Mouse (Mus musculus): ENCODE results near the gene Scamp2. TPM values are rescaled to one million over a fixed set of nuclear protein-coding genes. Genes with fewer than 3 reads are reported as not detected.

Scamp2 gene
- polyA plus RNA-seq, 1 experiment from 2014 or later: 44.1 TPM

DNA sequence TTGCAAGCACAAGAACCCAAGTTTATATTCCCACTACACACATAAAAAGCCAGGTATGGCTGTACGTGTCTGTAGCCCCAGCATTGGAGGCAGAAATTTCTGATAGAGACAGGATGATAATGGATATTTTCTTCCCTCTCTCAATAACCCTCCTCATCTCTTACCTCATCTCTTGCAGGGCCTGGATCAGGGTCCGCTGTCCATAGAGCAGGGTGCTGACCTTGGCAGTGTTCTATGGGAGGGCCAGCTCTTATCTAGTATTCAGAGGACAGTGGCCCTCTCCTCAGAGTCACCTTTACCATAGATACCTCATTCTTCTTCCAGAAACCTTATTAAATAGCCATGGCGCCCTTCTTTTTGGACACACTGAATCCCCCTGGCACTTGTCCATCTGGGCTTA, 49.1 kb downstream of the Scamp2 start:
- no peaks in the 10 kb centered on the region for H3K9me3 ChIP-seq (replicated peaks; ENCODE audit: control insufficient read depth, low read length, poor library complexity, severe bottlenecking)
- no peak overlapping the region for H3K9ac ChIP-seq (ENCODE audit: low read depth, low read length)
- H3K4me2 ChIP-seq (ENCODE audit: low read length): no peak overlapping the region
- H3K27ac ChIP-seq (ENCODE audit: low read length): no peak overlapping the region
- no peak for ATAC-seq
- no peaks in the 10 kb centered on the region for H3K36me3 ChIP-seq (ENCODE audit: control insufficient read depth, insufficient read depth, low read length)
- 67% methylated on average over 3 of the region's 3 CpGs for WGBS
- H3K27me3 ChIP-seq (ENCODE audit: control insufficient read depth, insufficient read depth, low read depth, low read length): peaks cover 6% of the 10 kb centered on the region
- H3K4me1 ChIP-seq (ENCODE audit: control insufficient read depth, insufficient read depth, low read length): peaks cover 17% of the 10 kb centered on the region
- no peak overlapping the region for H3K4me3 ChIP-seq (ENCODE audit: low read depth, low read length)

GRCm38 (mm10) chr9:57610359-57610826, 49.6 kb downstream of the Scamp2 start:
- no peak overlapping the region for H3K4me2 ChIP-seq (ENCODE audit: low read length)
- 51% methylated on average over 3 of the region's 3 CpGs for WGBS
- H3K9me3 ChIP-seq (replicated peaks; ENCODE audit: control insufficient read depth, low read length, poor library complexity, severe bottlenecking): no peaks in the 10 kb centered on the region
- 0 out of 2 replicates have a peak, but pooled peaks have one; percentile 59 for ATAC-seq
- H3K36me3 ChIP-seq (ENCODE audit: control insufficient read depth, insufficient read depth, low read length): no peaks in the 10 kb centered on the region
- H3K4me1 ChIP-seq (ENCODE audit: control insufficient read depth, insufficient read depth, low read length): peaks cover 17% of the 10 kb centered on the region
- peaks cover 6% of the 10 kb centered on the region for H3K27me3 ChIP-seq (ENCODE audit: control insufficient read depth, insufficient read depth, low read depth, low read length)
- no peak overlapping the region for H3K9ac ChIP-seq (ENCODE audit: low read depth, low read length)
- H3K4me3 ChIP-seq (ENCODE audit: low read depth, low read length): no peak overlapping the region
- H3K27ac ChIP-seq (ENCODE audit: low read length): no peak overlapping the region

- Histone ChIP-seq H3K27me3 (ENCODE audit: control insufficient read depth, insufficient read depth, low read depth, low read length) (no peaks in the 10 kb centered on the region), H3K4me2 (ENCODE audit: low read length) (no peak overlapping the region), H3K27ac (ENCODE audit: low read length) (no peak overlapping the region), H3K9ac (ENCODE audit: low read depth, low read length) (no peak overlapping the region), H3K4me3 (ENCODE audit: low read depth, low read length) (no peak overlapping the region), H3K9me3 (replicated peaks; ENCODE audit: control insufficient read depth, low read length, poor library complexity, severe bottlenecking) (no peaks in the 10 kb centered on the region), H3K4me1 (ENCODE audit: control insufficient read depth, insufficient read depth, low read length) (peaks cover 4% of the 10 kb centered on the region; the same call in 1 of the 2 replicates), H3K36me3 (ENCODE audit: control insufficient read depth, insufficient read depth, low read length) (no peaks in the 10 kb centered on the region)
- 86% methylated on average over 7 of the region's 7 CpGs for WGBS
- ATAC-seq: no peak
These were observed 51.8 kb downstream of the Scamp2 start for GRCm38 (mm10) chr9:57612587-57612986.

DNA sequence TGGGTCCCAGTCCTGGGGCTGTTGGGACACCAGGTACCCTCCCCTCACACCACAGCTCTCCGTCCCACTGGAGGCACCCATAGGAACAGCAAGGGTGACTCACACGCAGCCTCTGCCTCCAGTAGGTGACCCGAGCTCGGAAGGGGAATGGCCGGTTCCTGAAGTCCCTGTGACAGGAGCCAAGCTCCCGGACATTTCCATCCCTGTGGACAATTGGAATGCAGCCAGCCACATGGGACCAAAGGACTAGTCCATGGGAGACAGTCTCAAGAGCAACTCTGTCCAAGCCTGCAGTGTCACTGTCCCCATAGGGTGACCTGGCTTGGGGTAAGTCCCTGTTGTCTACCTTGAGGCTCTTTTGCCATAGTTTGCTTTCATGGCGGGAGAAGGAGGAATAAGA, 53.2 kb downstream of the Scamp2 start:
- peaks cover 4% of the 10 kb centered on the region; the same call in 1 of the 2 replicates for H3K4me1 ChIP-seq (ENCODE audit: control insufficient read depth, insufficient read depth, low read length)
- H3K36me3 ChIP-seq (ENCODE audit: control insufficient read depth, insufficient read depth, low read length): no peaks in the 10 kb centered on the region
- WGBS: 81% methylated on average over 7 of the region's 7 CpGs
- no peak overlapping the region for H3K9ac ChIP-seq (ENCODE audit: low read depth, low read length)
- no peak overlapping the region for H3K4me3 ChIP-seq (ENCODE audit: low read depth, low read length)
- H3K9me3 ChIP-seq (replicated peaks; ENCODE audit: control insufficient read depth, low read length, poor library complexity, severe bottlenecking): no peaks in the 10 kb centered on the region
- no peak for ATAC-seq
- H3K4me2 ChIP-seq (ENCODE audit: low read length): no peak overlapping the region
- no peak overlapping the region for H3K27ac ChIP-seq (ENCODE audit: low read length)
- no peaks in the 10 kb centered on the region for H3K27me3 ChIP-seq (ENCODE audit: control insufficient read depth, insufficient read depth, low read depth, low read length)

DNA sequence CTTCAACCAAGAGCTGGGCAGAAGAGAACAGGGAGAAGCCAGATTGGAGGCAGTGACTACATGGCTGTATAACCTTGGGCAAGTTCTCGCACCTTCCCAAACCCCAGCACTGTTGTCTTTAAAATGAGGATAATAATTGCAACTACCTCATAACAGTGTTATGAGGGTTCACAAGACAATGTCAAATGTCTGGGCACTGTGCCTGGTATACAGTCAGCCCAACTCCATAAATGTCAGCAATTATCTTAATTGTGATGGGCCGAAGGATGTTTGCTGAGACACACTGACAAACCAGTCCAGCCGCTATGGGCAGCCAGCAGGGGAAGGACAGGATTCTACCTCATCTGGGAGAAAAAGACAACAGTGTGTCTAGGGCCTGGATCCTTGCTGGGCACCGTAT, 54.0 kb downstream of the Scamp2 start:
- Histone ChIP-seq H3K27ac (ENCODE audit: low read length) (no peak overlapping the region), H3K4me3 (ENCODE audit: low read depth, low read length) (no peak overlapping the region), H3K27me3 (ENCODE audit: control insufficient read depth, insufficient read depth, low read depth, low read length) (no peaks in the 10 kb centered on the region), H3K9ac (ENCODE audit: low read depth, low read length) (no peak overlapping the region), H3K9me3 (replicated peaks; ENCODE audit: control insufficient read depth, low read length, poor library complexity, severe bottlenecking) (no peaks in the 10 kb centered on the region), H3K4me2 (ENCODE audit: low read length) (no peak overlapping the region), H3K4me1 (ENCODE audit: control insufficient read depth, insufficient read depth, low read length) (peaks cover 4% of the 10 kb centered on the region; the same call in 1 of the 2 replicates), H3K36me3 (ENCODE audit: control insufficient read depth, insufficient read depth, low read length) (no peaks in the 10 kb centered on the region)
- WGBS: 95% methylated on average over 4 of the region's 4 CpGs
- no peak for ATAC-seq

GRCm38 (mm10) chr9:57617556-57618169, 56.9 kb downstream of the Scamp2 start:
- 80% methylated on average over 7 of the region's 8 CpGs for whole genome bisulfite sequencing
- Histone ChIP-seq H3K4me2 (ENCODE audit: low read length) (no peak overlapping the region), H3K27ac (ENCODE audit: low read length) (no peak overlapping the region), H3K36me3 (ENCODE audit: control insufficient read depth, insufficient read depth, low read length) (no peaks in the 10 kb centered on the region), H3K9ac (ENCODE audit: low read depth, low read length) (no peak overlapping the region), H3K27me3 (ENCODE audit: control insufficient read depth, insufficient read depth, low read depth, low read length) (no peaks in the 10 kb centered on the region), H3K9me3 (replicated peaks; ENCODE audit: control insufficient read depth, low read length, poor library complexity, severe bottlenecking) (no peaks in the 10 kb centered on the region), H3K4me3 (ENCODE audit: low read depth, low read length) (no peak overlapping the region), H3K4me1 (ENCODE audit: control insufficient read depth, insufficient read depth, low read length) (no peaks in the 10 kb centered on the region)
- no peak for ATAC-seq

DNA sequence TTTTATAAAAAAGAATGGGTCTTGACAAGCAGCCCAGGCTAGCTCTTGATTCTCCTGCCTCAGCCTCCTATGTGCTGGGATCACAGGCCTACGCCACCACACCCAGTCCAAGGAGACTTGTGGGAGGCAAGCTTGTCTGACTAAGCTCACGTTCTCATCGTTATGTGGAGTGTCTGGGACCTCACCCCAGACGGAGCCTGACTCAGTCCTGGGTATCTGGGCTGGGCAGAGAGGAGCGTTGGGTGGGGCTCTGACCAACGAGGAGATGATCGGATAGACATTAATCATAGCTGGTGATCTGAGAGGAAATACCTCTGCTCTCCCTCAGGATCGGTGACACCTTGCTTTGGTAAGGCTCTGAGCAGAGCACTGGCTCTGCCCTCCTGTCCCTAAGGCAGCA, 58.1 kb downstream of the Scamp2 start:
- 86% methylated on average over 8 of the region's 8 CpGs for WGBS
- no peak overlapping the region for H3K27ac ChIP-seq (ENCODE audit: low read length)
- H3K9me3 ChIP-seq (replicated peaks; ENCODE audit: control insufficient read depth, low read length, poor library complexity, severe bottlenecking): no peaks in the 10 kb centered on the region
- no peak overlapping the region for H3K4me2 ChIP-seq (ENCODE audit: low read length)
- no peak overlapping the region for H3K4me3 ChIP-seq (ENCODE audit: low read depth, low read length)
- no peak overlapping the region for H3K9ac ChIP-seq (ENCODE audit: low read depth, low read length)
- no peaks in the 10 kb centered on the region for H3K4me1 ChIP-seq (ENCODE audit: control insufficient read depth, insufficient read depth, low read length)
- H3K36me3 ChIP-seq (ENCODE audit: control insufficient read depth, insufficient read depth, low read length): no peaks in the 10 kb centered on the region
- ATAC-seq: no peak
- no peaks in the 10 kb centered on the region for H3K27me3 ChIP-seq (ENCODE audit: control insufficient read depth, insufficient read depth, low read depth, low read length)

- 85% methylated on average over 5 of the region's 5 CpGs for WGBS
- no peak within 1 kb of the TSS for H3K9ac ChIP-seq (ENCODE audit: low read depth, low read length)
- ATAC-seq: no peak
These were observed 59.9 kb downstream of the Scamp2 start, which contains the start of gene Lman1l for GRCm38 (mm10) chr9:57620674-57621073. TSS of gene Lman1l (minus strand) at chr9:57620774.

DNA sequence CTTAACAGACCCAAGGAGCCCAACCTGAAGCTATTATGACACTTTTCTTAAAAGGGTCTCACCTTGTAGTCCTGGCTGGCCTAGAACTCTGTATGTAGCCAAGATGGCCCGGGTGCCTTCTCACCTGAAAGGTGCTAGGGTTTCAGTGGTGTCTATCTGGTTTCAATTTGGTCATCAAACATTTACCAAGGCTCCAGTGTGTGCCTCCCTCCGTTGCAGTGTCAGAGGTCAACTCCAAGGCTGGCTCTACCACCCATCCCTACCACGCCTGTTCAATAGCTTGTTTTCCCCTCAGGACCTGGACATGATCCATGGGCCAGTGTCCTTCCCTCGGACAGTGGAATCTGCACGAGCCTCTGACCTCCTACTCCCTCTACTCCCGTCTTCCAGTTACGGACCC, 63.6 kb downstream of the Scamp2 start:
- H3K27ac ChIP-seq (ENCODE audit: low read length): no peak overlapping the region
- H3K4me1 ChIP-seq (ENCODE audit: control insufficient read depth, insufficient read depth, low read length): no peaks in the 10 kb centered on the region
- H3K9me3 ChIP-seq (replicated peaks; ENCODE audit: control insufficient read depth, low read length, poor library complexity, severe bottlenecking): no peaks in the 10 kb centered on the region
- no peak overlapping the region for H3K4me3 ChIP-seq (ENCODE audit: low read depth, low read length)
- H3K27me3 ChIP-seq (ENCODE audit: control insufficient read depth, insufficient read depth, low read depth, low read length): no peaks in the 10 kb centered on the region
- peaks cover 31% of the 10 kb centered on the region for H3K36me3 ChIP-seq (ENCODE audit: control insufficient read depth, insufficient read depth, low read length)
- whole genome bisulfite sequencing: 93% methylated on average over 7 of the region's 7 CpGs
- H3K4me2 ChIP-seq (ENCODE audit: low read length): no peak overlapping the region
- no peak for ATAC-seq
- no peak overlapping the region for H3K9ac ChIP-seq (ENCODE audit: low read depth, low read length)

More at GRCm38 (mm10) chr9:57620674-57621073, 59.9 kb downstream of the Scamp2 start, which contains the start of gene Lman1l:
- no peak within 1 kb of the TSS for H3K27ac ChIP-seq (ENCODE audit: low read length)
- peaks cover 11% of the 10 kb centered on the region for H3K36me3 ChIP-seq (ENCODE audit: control insufficient read depth, insufficient read depth, low read length)
- no peak within 1 kb of the TSS for H3K4me3 ChIP-seq (ENCODE audit: low read depth, low read length)
- H3K4me1 ChIP-seq (ENCODE audit: control insufficient read depth, insufficient read depth, low read length): no peaks in the 10 kb centered on the region
- H3K9me3 ChIP-seq (replicated peaks; ENCODE audit: control insufficient read depth, low read length, poor library complexity, severe bottlenecking): no peaks in the 10 kb centered on the region
- H3K4me2 ChIP-seq (ENCODE audit: low read length): no peak within 1 kb of the TSS
- no peaks in the 10 kb centered on the region for H3K27me3 ChIP-seq (ENCODE audit: control insufficient read depth, insufficient read depth, low read depth, low read length)
